Mouse (Mus musculus): ENCODE measurements at regions not wholly inside any gene's neighbourhood (a gene's known extent, or its start where the extent isn't known, plus 50 kb on each side); places are given as distances from the start of the nearest gene placed in this dataset.

- TF ChIP-seq CTCF (IDR thresholded peaks at IDR 0.05; ENCODE audit: extremely low read depth, insufficient read length, insufficient replicate concordance, low read depth, low read length) (no peak), POLR2A (IDR thresholded peaks at IDR 0.05; ENCODE audit: low read depth, low read length) (no peak)
Measured at GRCm38 (mm10) chr1:83717056-83717455, 309.1 kb upstream of the Sphkap start.

Data from small intestine, adult 2 months (tissue).